Mouse (Mus musculus) naive thymus-derived CD4-positive, alpha-beta T cell, adult 2 months (primary cell): ENCODE measurements around the gene Btbd19.

Source experiments
- DNase-seq: peaks from one replicate; pipeline ENCODE4 v3.0.0-alpha.2; 2011; ENCODE audit warnings: low read depth

Btbd19 gene

DNA sequence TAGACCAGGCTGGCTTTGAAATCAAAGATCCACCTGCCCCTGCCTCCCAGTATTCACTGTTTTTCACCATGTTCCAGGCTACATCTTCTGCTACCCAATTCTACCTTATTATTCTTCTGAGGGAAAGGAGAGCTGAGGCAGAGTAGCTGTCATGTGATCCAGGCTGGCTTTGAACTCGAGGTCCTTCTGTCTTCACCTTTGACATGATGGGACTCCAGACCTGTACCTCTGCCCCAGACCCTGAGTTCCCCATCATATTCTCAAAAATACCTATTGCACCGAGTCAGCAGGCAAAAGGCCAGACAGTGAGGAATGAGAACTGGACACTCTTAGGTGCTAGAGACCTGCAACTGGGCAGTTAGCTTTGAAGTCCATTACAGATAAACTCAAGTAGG lies 9.1 kb upstream of the Btbd19 start:
- DNase-seq: no peak

DNA sequence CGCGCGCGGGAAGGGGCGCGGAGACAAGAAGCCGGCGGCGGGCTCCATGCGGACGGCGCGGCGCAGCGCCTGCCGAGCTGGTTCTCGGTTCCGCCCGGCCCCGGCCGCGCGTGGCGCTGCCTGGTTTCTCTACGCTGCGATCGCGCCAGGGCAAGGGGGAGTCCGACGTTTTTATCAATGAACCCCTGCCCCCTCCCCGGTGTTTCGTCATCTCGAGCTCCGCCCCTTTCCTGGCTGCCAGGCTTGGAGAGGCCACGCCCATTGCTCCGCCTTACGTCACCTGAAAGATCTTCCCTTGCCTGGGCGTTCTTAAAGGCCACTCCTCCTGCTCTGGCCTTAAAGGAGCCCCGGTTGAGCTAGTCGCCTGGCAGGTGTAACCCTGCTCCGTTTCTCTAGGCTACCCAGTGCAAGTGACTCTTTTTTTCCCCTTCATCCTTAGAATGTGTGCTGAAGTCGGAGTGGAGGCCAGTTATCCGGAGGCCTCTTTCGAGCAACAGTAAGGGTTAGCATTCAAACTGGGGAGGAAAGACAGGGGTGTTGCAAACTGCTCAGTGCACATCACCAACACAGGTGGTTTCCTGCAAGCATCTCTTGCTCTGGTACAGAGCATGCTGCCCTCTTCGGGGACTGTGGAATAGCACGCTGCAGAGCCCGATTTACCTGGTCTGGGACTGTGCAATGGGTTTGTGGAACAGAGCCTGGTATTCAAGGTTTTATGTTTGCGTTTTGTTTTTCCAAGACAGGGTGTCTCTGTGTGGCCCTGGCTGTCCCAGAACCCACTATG lies 8.5 kb upstream of the Btbd19 start, which contains the start of gene Plk3:
Plk3 (minus strand) TSS at position 147 of the 784 bp plus-strand sequence.
- DNase-seq: peak; percentile 100

DNA sequence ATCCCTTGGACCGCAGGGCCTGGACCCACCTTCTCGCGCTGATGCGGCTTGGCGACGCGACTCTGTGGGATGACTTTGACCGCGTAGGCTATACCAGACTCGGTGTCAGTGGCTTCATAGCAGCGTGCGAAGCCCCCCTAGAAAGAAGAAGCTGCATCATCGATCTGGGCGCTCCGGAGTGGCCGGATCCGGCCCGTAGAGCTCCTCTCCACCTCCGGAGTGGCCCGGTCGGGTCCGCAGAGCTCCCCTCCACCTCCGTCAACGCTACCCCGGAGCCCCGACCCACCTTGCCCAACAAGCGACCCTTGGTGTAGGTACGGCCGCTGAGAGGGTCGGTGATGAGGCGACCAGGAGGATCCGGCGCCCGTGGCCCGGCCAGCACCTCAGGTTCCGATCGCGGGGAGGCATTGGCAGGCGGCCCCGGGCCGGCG lies 7.9 kb upstream of the Btbd19 start:
- no peak for DNase-seq

DNA sequence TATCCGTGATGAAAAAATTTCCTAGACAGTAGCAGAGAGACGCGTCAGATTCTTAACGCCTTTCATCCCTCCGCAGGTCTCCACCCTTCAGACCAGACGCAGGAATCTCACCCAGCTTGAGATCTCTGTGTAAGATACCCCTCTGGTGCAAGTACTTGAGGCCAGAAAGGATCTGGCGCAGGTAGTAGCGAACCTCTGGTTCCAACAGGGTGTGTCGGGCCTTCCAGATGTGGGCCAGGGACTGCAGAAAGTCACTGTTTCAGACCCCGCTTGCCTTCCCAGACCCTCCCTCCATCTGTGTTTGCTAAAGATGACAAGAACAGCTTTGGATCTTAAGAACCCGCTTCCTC lies 7.2 kb upstream of the Btbd19 start:
- DNase-seq: no peak

DNA sequence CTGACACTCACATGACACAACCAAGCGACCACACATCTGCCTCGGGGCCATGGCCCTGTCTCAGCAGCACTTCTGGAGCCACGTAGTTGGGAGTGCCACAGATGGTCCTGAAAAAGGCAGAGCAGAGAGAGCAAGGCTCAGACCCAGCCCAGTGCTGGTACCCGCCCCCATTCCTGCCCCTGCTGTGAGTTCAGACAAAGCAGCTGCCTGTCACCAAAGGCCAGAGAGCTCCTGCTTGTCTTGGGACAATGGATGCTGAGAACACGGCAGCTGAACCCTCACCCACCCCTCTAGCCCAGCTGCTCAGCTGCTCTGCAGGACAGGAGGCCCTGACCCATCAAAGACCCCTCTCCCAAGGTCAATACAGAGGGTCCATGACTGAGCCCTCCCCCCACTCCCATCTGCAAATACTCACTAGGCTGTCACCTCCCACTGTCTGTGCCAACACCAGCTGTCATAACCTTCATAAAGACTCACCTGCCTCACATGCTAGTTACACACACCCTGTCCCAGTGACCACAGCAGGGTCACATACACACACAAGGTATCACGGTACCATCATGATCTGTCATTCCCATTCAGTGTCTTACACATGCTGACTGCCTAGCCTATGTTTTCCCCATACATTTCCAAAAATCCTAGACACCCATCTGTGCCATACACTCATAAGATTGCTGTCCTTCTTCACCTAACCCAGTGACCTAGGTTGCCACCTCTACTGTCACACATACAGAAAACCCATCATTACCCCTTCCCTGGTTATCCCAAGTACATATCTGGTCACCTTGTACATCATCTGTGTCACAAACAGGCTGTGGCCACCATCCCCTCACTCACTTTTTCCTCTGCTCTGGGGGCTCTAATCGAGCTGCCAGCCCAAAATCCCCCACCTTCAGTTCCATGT lies 6.6 kb upstream of the Btbd19 start:
- DNase-seq: no peak

DNA sequence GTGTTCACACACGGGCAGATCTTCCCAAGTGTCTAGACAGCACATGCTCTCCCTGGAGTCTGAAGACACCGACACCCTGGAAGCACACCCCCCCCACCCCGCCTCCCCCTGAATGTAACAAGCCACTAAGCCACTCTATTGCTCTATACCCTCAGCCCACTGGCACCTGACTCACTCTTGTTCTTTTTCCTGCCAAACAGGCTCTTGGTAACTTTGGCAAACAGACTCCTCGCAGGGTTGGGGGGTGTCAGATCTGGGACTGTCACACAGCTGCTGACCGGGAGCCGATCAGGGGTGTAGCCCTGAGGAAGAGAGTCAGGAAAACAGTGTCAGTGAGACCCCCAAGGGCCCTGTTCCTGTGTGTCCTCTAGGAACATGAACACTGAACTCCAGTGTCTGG lies 5.7 kb upstream of the Btbd19 start:
- DNase-seq: no peak

DNA sequence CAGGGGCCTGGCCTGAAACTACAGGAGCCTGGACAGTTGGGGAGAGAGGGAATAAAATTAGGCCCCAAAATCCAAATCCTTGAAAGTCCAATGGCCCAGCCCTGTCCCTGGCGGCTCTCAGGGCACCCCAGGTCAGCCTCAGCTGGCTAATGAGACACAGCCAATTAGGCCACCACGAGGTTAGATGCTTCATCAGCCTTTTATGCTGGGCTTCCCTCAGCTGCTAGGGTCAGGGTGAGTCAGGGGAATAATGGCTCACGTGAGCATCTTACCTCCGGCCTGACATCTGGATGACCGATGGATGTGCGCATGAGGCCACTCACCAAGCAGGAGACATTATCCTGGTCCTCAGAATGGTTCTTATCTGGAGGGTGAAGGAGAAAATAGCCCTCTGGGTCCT lies 5.3 kb upstream of the Btbd19 start:
- no peak for DNase-seq

DNA sequence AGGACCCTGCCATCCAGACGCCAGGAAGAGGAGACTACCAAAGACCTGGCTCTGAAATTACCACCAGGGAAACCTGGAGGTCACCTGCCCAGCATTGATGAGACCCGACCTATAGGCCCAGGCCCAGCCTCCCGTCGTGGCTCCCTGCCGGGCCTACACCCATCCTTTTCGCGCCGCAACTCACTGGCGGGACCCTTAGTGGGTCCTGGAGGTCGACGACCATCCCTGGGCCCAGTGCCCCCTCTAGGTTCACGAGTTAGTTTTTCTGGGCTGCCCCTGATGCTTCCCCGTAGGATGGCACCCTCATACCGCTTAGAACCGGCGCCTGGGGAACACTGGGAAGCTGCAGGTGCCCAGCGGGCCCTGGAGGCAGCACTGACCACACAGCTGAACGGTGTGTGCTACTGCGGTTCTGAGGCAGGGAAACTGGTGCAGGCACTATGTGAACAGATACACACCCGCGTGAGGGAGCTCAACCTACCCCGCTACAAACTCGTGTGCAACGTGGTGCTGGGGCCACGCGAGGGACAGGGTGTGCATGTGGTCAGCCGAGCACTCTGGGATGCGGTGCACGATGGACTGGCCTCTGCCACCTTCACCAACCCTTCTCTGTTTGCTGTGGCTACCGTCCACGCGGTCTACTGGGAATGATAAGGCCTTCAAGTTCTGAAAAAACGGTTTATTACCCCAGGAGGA lies 2.6 kb upstream of the Btbd19 start:
- no peak for DNase-seq

DNA sequence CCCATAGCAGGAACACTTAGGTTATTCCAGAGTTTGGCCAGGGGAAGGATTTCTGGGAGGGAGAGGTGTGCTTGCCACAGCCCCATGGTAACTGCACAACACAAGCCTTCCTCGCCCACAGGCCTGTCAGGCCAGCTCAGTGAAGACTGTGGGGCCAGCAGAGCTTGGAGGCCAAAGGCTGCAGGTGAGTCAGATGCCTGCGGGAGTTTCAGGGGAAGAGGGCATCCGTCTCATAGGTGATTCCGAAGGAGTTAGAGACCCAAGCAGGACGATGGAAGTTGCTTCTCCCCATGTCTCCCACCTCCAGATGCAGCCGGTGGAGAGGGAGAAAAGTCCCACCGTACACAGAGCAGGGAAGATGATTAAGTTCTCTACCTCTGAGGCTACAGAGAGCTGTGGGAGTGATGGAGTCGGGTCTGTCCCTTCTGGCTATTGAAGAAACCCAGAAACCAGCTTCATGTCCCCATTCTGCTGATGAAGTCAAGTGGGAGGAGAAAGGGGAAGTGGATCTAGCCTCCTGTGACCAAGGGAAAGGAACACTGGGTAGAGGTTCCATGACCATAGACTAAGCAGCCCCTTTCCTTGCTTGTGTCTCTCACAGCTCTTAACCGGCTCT lies 1.3 kb upstream of the Btbd19 start, which contains the start of gene Tctex1d4:
Tctex1d4 (plus strand) TSS at position 120 of the 616 bp plus-strand sequence.
- DNase-seq: no peak

DNA sequence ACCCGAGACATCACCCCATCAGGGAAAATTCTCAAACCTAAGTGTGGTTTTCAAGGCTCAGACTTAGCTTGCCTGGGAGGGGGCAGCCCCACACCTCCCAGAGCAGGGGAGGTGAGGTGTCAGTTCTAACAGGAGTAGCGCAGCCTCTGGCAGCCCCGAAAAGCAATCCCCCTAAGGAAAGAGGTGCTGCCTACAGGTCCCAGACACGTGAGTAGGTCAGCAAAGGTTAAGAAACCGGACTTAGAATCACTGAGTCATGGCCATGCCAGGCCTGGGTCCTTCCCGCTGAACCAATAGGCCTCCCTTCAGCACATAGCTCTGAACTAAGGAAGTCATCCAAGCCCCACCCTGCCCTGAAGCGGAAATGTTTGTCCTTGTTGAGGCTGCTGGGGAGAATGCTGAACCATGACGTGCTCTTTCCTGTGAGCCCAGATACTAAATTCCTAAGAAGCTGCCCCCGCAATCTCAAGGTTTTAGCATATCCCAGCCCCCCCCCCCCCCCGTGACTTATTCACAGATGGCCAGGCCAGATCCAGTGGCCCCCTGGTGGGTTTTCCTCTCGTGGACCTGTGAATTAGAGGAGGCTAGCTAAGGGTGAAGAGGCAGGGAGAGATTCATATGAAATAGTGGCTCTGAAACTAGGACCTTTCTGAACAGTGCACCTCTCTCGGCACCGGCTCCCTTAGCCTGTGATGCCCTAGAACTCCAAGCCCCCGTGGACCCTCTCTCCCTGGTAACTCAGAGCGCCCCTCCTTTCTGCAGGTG lies 567 bp upstream of the Btbd19 start:
- DNase-seq: peak; percentile 84

DNA sequence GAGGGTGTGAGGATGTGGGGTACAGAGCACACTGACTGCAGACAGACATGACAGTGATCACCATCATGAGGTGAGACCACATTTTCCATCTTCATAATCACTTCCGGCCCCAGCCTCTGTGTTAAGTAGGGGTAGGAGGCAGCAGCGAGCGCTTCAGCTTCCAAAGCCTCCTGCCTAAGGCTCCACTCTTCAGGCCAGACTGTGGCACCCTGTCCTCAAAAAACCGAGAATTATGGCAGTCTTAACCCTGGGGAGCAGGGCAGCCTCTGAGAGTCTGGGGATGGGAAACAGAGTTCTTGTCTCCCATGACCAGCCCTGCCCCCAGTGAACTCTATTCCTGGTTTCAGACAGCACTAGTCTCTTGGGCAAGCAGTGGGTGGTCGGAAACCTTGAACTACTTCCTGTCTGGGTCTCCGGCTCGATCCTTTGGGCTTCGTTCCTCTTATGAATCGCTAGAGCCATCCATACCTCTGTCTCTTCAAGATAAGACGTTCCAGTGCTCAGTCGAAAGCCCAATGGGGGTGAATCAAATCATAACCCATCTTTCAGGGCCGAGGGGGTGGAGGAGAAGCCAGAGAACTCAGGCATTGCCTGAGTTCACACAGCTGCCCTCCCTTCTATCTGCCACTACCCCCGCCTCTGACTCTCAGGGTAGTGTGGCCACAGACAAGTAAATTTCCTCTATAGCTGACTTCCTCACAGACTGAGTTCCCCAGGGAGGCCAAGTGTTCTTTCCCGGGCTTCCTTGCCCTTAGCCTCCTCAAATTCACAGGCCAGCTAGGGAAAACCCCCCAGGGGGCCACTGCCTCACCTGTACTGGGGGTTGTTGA lies 792 bp downstream of the Btbd19 start:
- DNase-seq: peak; percentile 92

DNA sequence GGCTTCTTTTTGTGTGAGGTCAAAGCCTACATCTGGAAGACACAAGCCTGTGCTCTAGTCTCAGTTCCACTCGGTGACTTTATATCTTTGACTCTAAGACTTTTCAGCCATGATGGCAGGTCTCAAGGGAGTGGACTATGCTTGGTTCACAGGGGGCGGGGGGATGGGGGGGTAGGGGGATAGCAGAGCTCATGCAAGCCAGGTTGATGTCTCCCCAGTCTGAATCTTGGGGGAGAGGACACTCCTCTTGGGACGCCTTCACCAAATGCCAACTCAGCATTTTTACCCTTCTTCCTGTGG lies 1.4 kb downstream of the Btbd19 start:
- DNase-seq: no peak

DNA sequence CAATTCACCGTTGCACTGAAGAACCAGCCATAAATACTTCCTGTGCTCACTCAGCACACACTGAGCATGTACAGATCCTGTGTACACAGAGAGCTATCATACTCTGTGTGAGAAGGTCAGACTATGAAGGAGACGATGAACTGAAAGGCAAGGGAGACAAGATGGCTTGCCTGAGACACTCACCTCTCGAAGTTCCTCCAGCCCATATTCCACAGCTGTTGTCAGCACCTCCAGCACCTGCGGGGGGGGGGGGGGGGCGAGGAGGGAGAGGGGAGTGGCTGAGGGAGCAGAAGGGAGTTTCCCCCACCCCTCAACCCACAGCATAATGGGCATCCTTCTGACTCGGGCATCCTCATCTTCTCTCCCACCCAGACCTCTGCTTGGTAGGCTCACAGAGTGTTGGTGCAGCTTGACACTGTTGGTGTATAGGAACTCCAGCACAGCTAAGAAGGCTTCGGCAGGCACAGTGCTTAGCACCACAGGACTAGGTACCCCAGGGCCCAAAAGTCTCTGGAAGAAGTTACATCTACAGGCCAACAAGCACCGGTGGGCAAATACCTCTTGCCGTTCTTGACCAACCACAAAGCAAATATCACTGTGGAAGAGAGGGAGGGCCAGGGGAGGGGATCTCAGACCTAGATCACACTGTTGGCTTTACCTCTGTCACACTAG lies 1.8 kb downstream of the Btbd19 start:
- DNase-seq: peak; percentile 48

DNA sequence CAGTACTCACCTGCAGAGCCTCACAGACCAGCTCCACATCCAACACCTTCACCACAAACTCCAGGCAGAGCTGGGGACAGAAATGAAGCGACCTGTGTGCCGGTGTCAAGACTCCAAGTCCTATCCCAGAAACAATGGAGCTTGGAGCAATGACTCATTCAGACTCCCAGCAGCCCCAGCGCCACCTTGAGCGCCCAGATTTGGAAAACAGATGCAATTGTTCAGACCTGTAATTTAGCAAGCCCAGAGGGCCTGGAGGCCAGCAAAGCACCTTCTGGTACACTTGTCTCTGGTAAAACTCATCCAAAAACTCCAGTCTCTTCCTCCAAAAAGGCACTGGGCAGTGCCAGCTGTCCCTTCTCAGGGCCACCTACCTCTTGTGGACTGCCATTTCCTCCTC lies 3.3 kb downstream of the Btbd19 start:
- no peak for DNase-seq

DNA sequence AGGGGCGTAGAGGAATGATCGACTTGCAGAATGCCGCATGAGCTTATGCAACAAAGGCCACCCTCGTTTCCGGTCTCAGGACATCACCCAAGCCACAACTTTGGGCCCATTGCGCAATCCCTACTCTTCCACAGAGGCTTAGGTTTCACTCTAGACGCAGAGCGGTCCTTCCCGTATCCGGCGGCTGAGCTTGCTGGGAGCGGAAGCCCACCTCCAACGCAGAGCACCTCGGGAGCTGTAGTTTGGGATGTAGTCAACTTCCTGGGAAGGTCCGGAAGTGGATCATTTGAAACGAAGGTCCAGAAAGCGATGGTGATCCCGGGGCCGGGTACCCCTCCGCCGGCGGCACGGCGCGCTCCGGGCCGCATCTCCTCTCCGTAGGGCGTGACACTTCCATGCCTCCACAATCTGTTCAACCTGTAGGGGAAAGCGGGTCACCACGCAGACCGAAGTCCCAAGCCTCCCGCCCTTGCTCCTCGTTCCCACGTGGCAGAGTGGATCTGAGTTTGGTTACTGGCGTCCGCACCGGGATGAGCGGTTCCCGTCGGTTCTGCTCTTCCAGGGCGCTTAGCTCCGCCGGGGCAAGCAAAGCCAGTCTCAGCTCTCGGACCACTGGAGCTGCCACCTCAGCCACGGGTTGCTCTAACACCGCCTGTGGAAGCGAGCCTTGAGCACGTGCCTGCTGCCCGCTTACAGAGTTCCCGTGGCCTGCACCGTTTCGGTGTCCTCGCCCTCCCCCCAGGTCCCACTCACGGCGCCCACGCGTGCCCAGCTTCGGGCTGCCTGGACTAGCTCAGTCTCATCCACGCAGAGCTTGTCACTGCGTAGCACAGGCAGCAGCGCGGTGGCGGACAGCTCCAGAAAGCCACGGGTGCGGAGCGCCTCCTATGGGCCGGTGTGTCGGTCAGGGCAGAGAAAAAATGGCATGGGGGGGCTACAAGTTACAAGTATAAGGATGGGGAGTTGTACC lies 4.8 kb downstream of the Btbd19 start:
- DNase-seq: peak; percentile 89

DNA sequence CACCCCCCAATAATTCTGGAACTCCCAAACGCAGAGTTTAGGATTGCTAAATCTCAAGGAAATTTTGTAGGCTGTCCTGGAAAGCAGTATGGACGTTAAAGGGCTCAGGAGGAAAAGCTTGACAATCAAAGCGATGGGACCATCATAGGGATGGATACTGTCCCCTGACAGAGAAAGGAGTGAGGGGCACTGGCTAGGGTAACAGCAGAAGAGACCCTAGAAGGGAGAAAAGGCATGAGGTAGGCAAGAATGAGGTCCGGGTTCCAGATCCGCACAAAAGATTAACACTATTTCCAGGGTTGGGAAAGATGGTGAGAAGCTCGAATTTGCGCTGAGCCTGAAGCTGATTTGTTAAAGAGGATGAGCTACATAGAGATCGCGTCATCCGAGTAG lies 5.5 kb downstream of the Btbd19 start:
- DNase-seq: no peak

DNA sequence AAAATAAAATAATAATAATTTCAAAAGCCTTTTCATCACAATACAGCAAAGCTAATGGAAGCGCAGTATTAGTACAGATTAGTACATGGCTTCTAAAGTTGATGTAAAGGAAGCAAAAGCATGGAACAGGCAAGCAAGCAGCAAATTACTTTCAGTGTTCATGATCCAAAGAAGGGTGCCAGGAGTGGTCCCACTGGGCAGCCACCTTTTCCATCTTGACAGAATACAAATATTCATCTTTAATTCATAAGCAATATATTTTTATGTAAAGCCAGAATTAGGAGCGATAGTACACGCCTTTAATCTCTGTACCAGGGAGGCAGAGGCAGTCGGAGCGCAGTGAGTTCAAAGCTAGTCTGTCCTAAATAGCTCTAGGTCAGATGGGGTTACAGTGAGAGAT lies 5.9 kb downstream of the Btbd19 start:
- no peak for DNase-seq

DNA sequence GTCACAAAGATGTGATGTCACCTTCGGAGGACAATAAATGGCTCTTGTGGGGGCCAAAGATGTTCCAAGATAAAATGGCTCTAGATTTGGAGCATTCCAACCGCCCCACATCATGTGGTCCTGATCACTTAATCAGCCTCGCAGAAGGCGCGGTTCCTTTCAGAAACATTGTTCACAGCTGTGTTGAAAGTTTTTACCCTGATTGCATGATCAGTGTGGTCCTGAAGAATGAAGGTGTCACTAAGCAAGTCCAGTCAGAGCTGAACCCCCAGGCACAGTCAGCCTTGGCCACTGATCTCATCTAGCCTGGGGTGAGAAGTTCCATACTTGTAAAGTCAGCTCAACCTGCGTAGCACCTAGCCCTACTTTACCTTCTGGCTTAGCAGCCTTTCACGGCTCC lies 7.6 kb downstream of the Btbd19 start:
- no peak for DNase-seq

DNA sequence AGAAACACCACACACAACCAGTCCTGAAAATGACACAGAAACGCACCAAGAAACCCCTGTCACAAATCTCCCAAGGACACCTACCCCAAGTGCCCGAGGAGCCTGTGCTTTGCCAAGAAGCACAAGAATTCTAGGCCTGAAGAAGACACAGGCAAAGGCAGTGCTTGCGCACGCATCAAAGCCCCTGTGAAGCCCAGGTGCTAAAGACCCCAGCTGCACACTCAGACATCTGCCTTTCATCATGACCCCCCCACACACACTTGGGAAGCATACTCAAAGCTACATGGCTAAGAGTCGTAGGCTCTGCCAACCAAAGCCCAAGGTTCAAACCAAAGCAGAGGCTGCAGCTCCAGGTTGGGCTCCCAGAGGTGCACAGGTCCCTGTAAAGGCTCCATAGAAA lies 9.9 kb downstream of the Btbd19 start:
- no peak for DNase-seq
